Mouse (Mus musculus): Measurements from ENCODE around the gene Syndig1. TPM values are rescaled to one million over a fixed set of nuclear protein-coding genes. Genes with fewer than 3 reads are reported as not detected.

The Syndig1 gene
- polyA plus RNA-seq, 1 experiment from 2014 or later = 9.0 TPM

DNA sequence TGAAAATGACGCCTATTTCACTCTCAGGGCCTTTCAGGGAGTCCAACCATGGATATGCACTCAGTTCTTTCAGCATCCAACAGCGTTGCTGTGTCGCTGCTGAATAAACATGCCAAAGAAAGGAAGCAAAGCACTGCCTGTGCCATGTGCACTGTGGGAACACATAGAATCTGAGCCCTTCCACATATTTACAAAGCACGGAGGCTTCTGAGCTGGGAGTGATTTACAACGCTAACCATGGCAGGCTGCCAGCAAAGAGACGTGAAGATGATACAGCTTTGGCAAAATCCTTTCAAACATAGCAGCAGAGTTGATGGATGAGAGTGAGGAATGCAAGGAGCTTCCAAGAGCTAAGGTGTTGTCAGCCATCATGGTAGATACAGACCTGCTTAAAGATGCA is 144.6 kb downstream of the Syndig1 start:
- no peak for DNase-seq (ENCODE audit: low spot score)
- Histone ChIP-seq H3K27ac (ENCODE audit: low read depth, low read length) (no peak overlapping the region), H3K4me1 (replicated peaks; ENCODE audit: control insufficient read depth, insufficient read depth, low read length) (no peaks in the 10 kb centered on the region), H3K9ac (ENCODE audit: low read length) (no peak overlapping the region), H3K4me3 (ENCODE audit: low read depth, low read length) (no peak overlapping the region), H3K27me3 (ENCODE audit: control insufficient read depth, insufficient read depth, low read length) (no peaks in the 10 kb centered on the region), H3K36me3 (ENCODE audit: control insufficient read depth, insufficient read depth, low read length) (no peaks in the 10 kb centered on the region), H3K9me3 (ENCODE audit: control insufficient read depth, low read length) (no peaks in the 10 kb centered on the region), H3K4me2 (ENCODE audit: low read depth, low read length, severe bottlenecking) (no peak overlapping the region)
- 88% methylated on average over 6 of the region's 6 CpGs for WGBS
- no peak for ATAC-seq (replicated peaks; ENCODE audit: low FRiP score)

DNA sequence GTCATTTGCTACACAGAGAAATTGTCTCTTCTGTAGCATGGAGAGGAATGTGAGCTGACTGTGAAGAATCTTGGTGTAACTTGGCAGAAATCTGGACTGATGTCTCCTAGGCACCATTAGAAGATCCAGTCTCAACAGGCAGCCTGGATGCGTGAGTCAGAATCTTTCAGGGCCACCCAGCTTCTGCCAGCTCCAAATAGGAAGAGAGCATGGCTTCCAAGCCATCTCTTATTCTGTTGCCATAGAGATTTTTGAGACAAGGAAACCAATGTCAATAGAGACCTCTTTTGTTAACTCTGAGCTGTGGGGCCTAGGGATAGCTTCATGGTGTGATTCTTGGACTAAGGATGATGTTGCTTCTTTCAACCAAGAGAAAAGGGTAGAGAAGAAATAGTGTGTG is 151.4 kb downstream of the Syndig1 start:
- no peak overlapping the region for H3K4me3 ChIP-seq (ENCODE audit: low read depth, low read length)
- no peak for ATAC-seq (replicated peaks; ENCODE audit: low FRiP score)
- 73% methylated on average over 1 of the region's 1 CpGs for WGBS

DNA sequence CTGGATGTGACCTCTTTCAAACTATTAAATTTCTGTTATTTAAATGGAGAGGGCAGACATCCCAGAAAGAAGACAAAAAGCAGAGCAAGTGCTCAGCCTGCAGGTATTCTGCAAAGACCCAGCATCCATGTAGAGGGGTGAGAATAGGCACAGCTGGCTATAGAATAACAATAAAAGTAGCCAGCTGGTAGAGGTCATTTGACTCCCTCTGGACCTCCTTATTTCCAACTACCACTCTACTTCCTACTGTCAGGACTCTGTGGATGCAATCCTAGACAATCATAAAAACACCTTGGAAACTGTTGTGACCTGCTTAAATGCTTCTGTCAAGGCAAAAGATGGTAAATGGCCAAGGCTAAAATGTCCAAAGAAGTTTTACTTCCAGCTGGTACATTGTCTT is 153.5 kb downstream of the Syndig1 start:
- no peak overlapping the region for H3K27ac ChIP-seq (ENCODE audit: low read depth, low read length)
- no peaks in the 10 kb centered on the region for H3K9me3 ChIP-seq (ENCODE audit: control insufficient read depth, low read length)
- no peaks in the 10 kb centered on the region for H3K36me3 ChIP-seq (ENCODE audit: control insufficient read depth, insufficient read depth, low read length)
- H3K4me2 ChIP-seq (ENCODE audit: low read depth, low read length, severe bottlenecking) = no peak overlapping the region
- no peak overlapping the region for H3K4me3 ChIP-seq (ENCODE audit: low read depth, low read length)
- no peak overlapping the region for H3K9ac ChIP-seq (ENCODE audit: low read length)
- no peak for ATAC-seq (replicated peaks; ENCODE audit: low FRiP score)
- H3K4me1 ChIP-seq (replicated peaks; ENCODE audit: control insufficient read depth, insufficient read depth, low read length) = no peaks in the 10 kb centered on the region
- H3K27me3 ChIP-seq (ENCODE audit: control insufficient read depth, insufficient read depth, low read length) = no peaks in the 10 kb centered on the region
- DNase-seq (ENCODE audit: low spot score) = no peak

More for the DNA sequence above, 151.4 kb downstream of the Syndig1 start:
- H3K36me3 ChIP-seq (ENCODE audit: control insufficient read depth, insufficient read depth, low read length) = no peaks in the 10 kb centered on the region
- H3K9ac ChIP-seq (ENCODE audit: low read length) = no peak overlapping the region
- H3K4me1 ChIP-seq (replicated peaks; ENCODE audit: control insufficient read depth, insufficient read depth, low read length) = no peaks in the 10 kb centered on the region
- H3K9me3 ChIP-seq (ENCODE audit: control insufficient read depth, low read length) = no peaks in the 10 kb centered on the region
- no peak overlapping the region for H3K27ac ChIP-seq (ENCODE audit: low read depth, low read length)
- no peak for DNase-seq (ENCODE audit: low spot score)
- no peak overlapping the region for H3K4me2 ChIP-seq (ENCODE audit: low read depth, low read length, severe bottlenecking)
- H3K27me3 ChIP-seq (ENCODE audit: control insufficient read depth, insufficient read depth, low read length) = no peaks in the 10 kb centered on the region

DNA sequence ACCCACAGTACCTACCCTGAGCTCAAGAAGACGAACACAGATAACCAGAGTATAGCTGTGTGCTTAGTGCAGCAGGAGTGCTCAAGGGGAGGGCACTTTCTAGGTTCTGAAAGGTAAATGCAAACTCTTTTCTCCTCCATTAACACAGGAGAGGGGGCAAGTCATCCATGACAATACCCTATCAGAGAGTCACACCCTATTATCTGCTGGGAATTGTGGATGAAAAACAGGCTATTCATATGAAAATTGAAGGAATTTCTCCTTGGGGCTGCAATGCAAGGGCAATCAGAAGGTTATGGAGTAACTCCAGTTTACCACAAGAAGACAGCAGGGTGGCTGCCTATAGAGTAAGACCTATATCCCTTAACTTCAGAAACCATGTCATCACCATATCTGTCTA is 154.1 kb downstream of the Syndig1 start:
- no peaks in the 10 kb centered on the region for H3K4me1 ChIP-seq (replicated peaks; ENCODE audit: control insufficient read depth, insufficient read depth, low read length)
- no peak overlapping the region for H3K4me2 ChIP-seq (ENCODE audit: low read depth, low read length, severe bottlenecking)
- no peak overlapping the region for H3K9ac ChIP-seq (ENCODE audit: low read length)
- H3K4me3 ChIP-seq (ENCODE audit: low read depth, low read length) = no peak overlapping the region
- no peaks in the 10 kb centered on the region for H3K27me3 ChIP-seq (ENCODE audit: control insufficient read depth, insufficient read depth, low read length)
- WGBS = 76% methylated on average over 1 of the region's 1 CpGs
- no peak for DNase-seq (ENCODE audit: low spot score)
- no peaks in the 10 kb centered on the region for H3K36me3 ChIP-seq (ENCODE audit: control insufficient read depth, insufficient read depth, low read length)
- no peak overlapping the region for H3K27ac ChIP-seq (ENCODE audit: low read depth, low read length)
- H3K9me3 ChIP-seq (ENCODE audit: control insufficient read depth, low read length) = no peaks in the 10 kb centered on the region
- ATAC-seq (replicated peaks; ENCODE audit: low FRiP score) = no peak

DNA sequence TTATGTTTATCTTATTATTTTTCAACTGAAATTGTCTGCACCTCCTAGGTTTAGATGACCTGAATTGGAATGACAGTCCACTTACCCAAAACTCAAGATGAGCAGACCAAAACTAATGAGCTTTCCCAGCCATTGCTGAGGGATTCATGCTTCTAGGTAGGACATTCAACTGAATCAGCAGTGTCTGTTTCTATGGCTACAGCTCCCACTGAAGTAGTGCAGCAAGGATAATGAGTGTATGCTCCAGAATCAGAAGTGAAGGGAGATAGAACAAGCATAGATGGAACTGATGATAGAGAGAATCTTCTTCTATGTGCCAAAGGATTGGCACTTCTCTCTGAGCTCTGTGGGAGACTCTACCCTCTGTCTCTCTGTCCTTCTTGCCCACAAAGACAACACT is 158.6 kb downstream of the Syndig1 start:
- Histone ChIP-seq H3K9ac (ENCODE audit: low read length) (no peak overlapping the region), H3K4me3 (ENCODE audit: low read depth, low read length) (no peak overlapping the region), H3K27ac (ENCODE audit: low read depth, low read length) (no peak overlapping the region), H3K4me2 (ENCODE audit: low read depth, low read length, severe bottlenecking) (no peak overlapping the region), H3K9me3 (ENCODE audit: control insufficient read depth, low read length) (no peaks in the 10 kb centered on the region), H3K4me1 (replicated peaks; ENCODE audit: control insufficient read depth, insufficient read depth, low read length) (no peaks in the 10 kb centered on the region), H3K36me3 (ENCODE audit: control insufficient read depth, insufficient read depth, low read length) (no peaks in the 10 kb centered on the region), H3K27me3 (ENCODE audit: control insufficient read depth, insufficient read depth, low read length) (no peaks in the 10 kb centered on the region)
- ATAC-seq (replicated peaks; ENCODE audit: low FRiP score) = no peak
- DNase-seq (ENCODE audit: low spot score) = no peak

DNA sequence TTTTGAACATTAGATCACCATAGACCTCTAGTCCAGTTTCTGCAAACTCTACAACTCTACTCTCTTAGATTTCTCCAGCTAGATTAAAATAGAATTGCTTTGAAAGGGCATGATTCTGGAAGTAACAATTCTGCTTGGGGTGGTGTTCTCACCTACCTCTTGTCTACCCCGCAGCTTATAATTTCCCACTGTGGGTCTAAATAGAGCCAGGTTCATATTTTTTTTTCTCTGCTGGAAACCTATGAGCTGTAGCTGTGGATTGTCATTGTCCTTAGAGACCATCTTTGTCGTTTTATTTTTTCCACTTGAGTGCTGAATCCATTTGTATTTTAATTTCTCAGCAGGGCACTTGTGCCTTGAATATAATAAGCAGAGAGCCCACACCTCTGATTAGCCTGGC is 162.5 kb downstream of the Syndig1 start:
- Histone ChIP-seq H3K27me3 (ENCODE audit: control insufficient read depth, insufficient read depth, low read length) (no peaks in the 10 kb centered on the region), H3K9ac (ENCODE audit: low read length) (no peak overlapping the region), H3K4me2 (ENCODE audit: low read depth, low read length, severe bottlenecking) (no peak overlapping the region), H3K4me1 (replicated peaks; ENCODE audit: control insufficient read depth, insufficient read depth, low read length) (no peaks in the 10 kb centered on the region), H3K4me3 (ENCODE audit: low read depth, low read length) (no peak overlapping the region), H3K36me3 (ENCODE audit: control insufficient read depth, insufficient read depth, low read length) (no peaks in the 10 kb centered on the region), H3K9me3 (ENCODE audit: control insufficient read depth, low read length) (no peaks in the 10 kb centered on the region), H3K27ac (ENCODE audit: low read depth, low read length) (no peak overlapping the region)
- DNase-seq (ENCODE audit: low spot score) (no peak), ATAC-seq (replicated peaks; ENCODE audit: low FRiP score) (0 out of 2 replicates have a peak, but pooled peaks have one; percentile 31)
- 35% methylated on average over 2 of the region's 2 CpGs for WGBS

DNA sequence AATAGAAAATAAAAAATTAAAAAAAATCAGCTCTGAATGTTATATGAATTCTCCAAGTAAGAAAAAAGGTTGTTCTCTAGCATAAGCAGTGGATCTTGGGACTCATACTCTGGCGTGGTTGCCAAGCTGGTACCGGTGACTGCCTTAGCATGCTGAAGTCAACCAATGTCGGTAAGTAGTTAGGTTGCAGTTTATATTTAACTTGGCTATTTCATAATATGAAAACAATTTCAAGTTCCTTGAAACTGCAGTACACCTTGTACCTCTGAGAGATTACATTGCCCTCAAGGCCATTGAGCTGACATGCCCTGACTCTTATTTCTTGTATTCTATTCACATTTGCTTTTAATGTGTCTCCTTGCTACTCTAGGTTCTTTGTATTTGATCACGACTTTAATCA is 163.9 kb downstream of the Syndig1 start:
- no peaks in the 10 kb centered on the region for H3K9me3 ChIP-seq (ENCODE audit: control insufficient read depth, low read length)
- H3K4me2 ChIP-seq (ENCODE audit: low read depth, low read length, severe bottlenecking) = no peak overlapping the region
- H3K4me3 ChIP-seq (ENCODE audit: low read depth, low read length) = no peak overlapping the region
- H3K9ac ChIP-seq (ENCODE audit: low read length) = no peak overlapping the region
- H3K27ac ChIP-seq (ENCODE audit: low read depth, low read length) = no peak overlapping the region
- DNase-seq (ENCODE audit: low spot score) (no peak), ATAC-seq (replicated peaks; ENCODE audit: low FRiP score) (no peak)
- 90% methylated on average over 4 of the region's 4 CpGs for WGBS
- no peaks in the 10 kb centered on the region for H3K36me3 ChIP-seq (ENCODE audit: control insufficient read depth, insufficient read depth, low read length)
- no peaks in the 10 kb centered on the region for H3K4me1 ChIP-seq (replicated peaks; ENCODE audit: control insufficient read depth, insufficient read depth, low read length)
- no peaks in the 10 kb centered on the region for H3K27me3 ChIP-seq (ENCODE audit: control insufficient read depth, insufficient read depth, low read length)

DNA sequence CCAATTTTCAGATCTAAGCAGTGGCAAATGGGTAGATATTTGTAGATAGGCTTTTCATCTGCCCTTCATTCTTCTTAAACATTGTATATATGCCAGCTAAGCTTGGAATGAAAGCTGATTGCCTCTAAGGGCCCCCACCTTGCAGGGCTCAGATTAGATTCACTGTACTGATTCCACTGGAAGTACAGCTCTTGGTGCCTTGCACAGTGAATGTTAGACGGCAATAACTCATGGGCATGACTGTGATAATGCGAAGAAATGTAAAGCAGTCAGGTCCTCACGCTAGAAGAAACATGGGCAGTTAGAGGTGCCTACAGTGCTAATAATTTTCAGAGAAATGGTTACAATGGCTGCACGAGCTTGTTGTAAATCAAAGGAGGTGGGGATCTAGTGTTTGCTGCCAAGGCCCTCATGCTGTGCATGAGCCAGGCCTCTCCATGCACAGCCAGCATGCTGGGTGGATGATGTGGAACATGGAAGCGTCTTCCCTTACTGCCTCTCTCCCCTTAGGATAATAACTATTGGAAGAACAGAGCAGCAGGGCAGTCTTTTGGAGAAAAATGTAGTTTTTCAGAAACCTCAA is 167.5 kb downstream of the Syndig1 start:
- Histone ChIP-seq H3K9me3 (ENCODE audit: control insufficient read depth, low read length) (no peaks in the 10 kb centered on the region), H3K4me3 (ENCODE audit: low read depth, low read length) (no peak overlapping the region), H3K4me1 (replicated peaks; ENCODE audit: control insufficient read depth, insufficient read depth, low read length) (no peaks in the 10 kb centered on the region), H3K27me3 (ENCODE audit: control insufficient read depth, insufficient read depth, low read length) (no peaks in the 10 kb centered on the region), H3K4me2 (ENCODE audit: low read depth, low read length, severe bottlenecking) (no peak overlapping the region), H3K27ac (ENCODE audit: low read depth, low read length) (no peak overlapping the region), H3K9ac (ENCODE audit: low read length) (no peak overlapping the region), H3K36me3 (ENCODE audit: control insufficient read depth, insufficient read depth, low read length) (no peaks in the 10 kb centered on the region)
- no peak for ATAC-seq (replicated peaks; ENCODE audit: low FRiP score)
- WGBS = 80% methylated on average over 5 of the region's 5 CpGs
- DNase-seq (ENCODE audit: low spot score) = no peak

DNA sequence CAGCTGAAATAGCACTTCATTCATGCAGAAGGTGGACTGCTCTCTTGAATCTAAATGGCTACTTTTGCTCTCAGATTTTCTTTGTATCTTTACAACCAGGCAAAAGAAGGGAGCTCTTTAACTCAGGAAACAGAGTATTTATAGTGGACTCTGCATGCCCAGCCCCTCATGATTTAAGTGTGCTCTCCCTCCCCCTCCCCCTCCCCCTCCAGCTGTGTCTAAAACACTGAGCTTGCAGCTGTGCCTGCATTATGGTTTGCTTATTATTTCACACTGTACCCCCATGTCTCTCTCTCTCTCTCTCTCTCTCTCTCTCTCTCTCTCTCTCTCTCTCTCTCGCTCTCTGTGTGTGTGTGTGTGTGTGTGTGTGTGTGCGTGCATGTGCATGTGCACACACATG is 168.6 kb downstream of the Syndig1 start:
- 78% methylated on average over 1 of the region's 2 CpGs for WGBS
- no peak for ATAC-seq (replicated peaks; ENCODE audit: low FRiP score)
- H3K27ac ChIP-seq (ENCODE audit: low read depth, low read length) = no peak overlapping the region

More for the DNA sequence above, 168.6 kb downstream of the Syndig1 start:
- Histone ChIP-seq H3K4me2 (ENCODE audit: low read depth, low read length, severe bottlenecking) (no peak overlapping the region), H3K4me1 (replicated peaks; ENCODE audit: control insufficient read depth, insufficient read depth, low read length) (no peaks in the 10 kb centered on the region), H3K9ac (ENCODE audit: low read length) (no peak overlapping the region), H3K9me3 (ENCODE audit: control insufficient read depth, low read length) (no peaks in the 10 kb centered on the region), H3K27me3 (ENCODE audit: control insufficient read depth, insufficient read depth, low read length) (no peaks in the 10 kb centered on the region), H3K4me3 (ENCODE audit: low read depth, low read length) (no peak overlapping the region), H3K36me3 (ENCODE audit: control insufficient read depth, insufficient read depth, low read length) (no peaks in the 10 kb centered on the region)
- no peak for DNase-seq (ENCODE audit: low spot score)
